Mouse (Mus musculus) limb, embryonic 14.5 days (tissue): Measurements from ENCODE around the gene Gpr174. TPM values are rescaled to one million over a fixed set of nuclear protein-coding genes. Genes with fewer than 3 reads are reported as not detected.

Source experiments
- ATAC-seq: fragments of 200-750 bp; cut with Nextera tagmentation; 2 replicates; pipeline ENCODE4 v1.8.0; 2017; ENCODE audit warnings: low read depth, moderate number of reproducible peaks, moderate TSS enrichment; ENCODE audit not compliant: low FRiP score
- DNase-seq: peaks from one replicate; pipeline ENCODE4 v3.0.0-alpha.2; 2015; ENCODE audit warnings: low spot score
- H3K27ac ChIP-seq: fragments of 300-500 bp; sonication (generic); replicated peaks from 2 replicates; pipeline ENCODE4 v1.5.1; 2014; ENCODE audit warnings: low read depth, mild to moderate bottlenecking, low read length, moderate library complexity, mixed read lengths
- H3K27me3 ChIP-seq: fragments of 300-500 bp; sonication (generic); 2 replicates; pipeline ENCODE4 v1.6.1; 2014; ENCODE audit warnings: low read length, mixed read lengths; ENCODE audit not compliant: control insufficient read depth, insufficient read depth
- H3K36me3 ChIP-seq: fragments of 300-500 bp; sonication (generic); 2 replicates; pipeline ENCODE4 v1.6.1; 2014; ENCODE audit warnings: mild to moderate bottlenecking, low read length, moderate library complexity, mixed read lengths; ENCODE audit not compliant: control insufficient read depth, insufficient read depth
- H3K4me1 ChIP-seq: fragments of 300-500 bp; sonication (generic); 2 replicates; pipeline ENCODE4 v1.6.1; 2014; ENCODE audit warnings: antibody characterized with exemption, low read length, mixed read lengths; ENCODE audit not compliant: control insufficient read depth, insufficient read depth
- H3K4me2 ChIP-seq: fragments of 300-500 bp; sonication (generic); replicated peaks from 2 replicates; pipeline ENCODE4 v1.6.1; 2014; ENCODE audit warnings: low read depth, mild to moderate bottlenecking, low read length, moderate library complexity; ENCODE audit not compliant: severe bottlenecking
- H3K4me3 ChIP-seq: fragments of 300-500 bp; sonication (generic); replicated peaks from 2 replicates; pipeline ENCODE4 v1.5.1; 2014; ENCODE audit warnings: low read length
- H3K9ac ChIP-seq: fragments of 300-500 bp; sonication (generic); 2 replicates; pipeline ENCODE4 v1.6.1; 2014; ENCODE audit warnings: mild to moderate bottlenecking, low read depth, low read length, moderate library complexity; ENCODE audit not compliant: severe bottlenecking
- H3K9me3 ChIP-seq: fragments of 300-500 bp; sonication (generic); 2 replicates; pipeline ENCODE4 v1.6.1; 2016; ENCODE audit warnings: low read length; ENCODE audit not compliant: control insufficient read depth
- POLR2A ChIP-seq: fragments of 200-500 bp; IDR thresholded peaks from 2 replicates; pipeline ENCODE4 v1.8.0; 2012; ENCODE audit warnings: inconsistent platforms, mild to moderate bottlenecking, moderate library complexity, borderline replicate concordance; ENCODE audit not compliant: insufficient read depth, insufficient read length; ENCODE audit errors: extremely low read depth
- WGBS: fragments of 180-500 bp; shearing (Covaris S2); extraction: QIAGEN DNeasy Blood & Tissue Kit; methylation state at CpG from one replicate; pipeline ENCODE4 v1.1.7; 2014; 5-methylcytosine and 5-hydroxymethylcytosine counted together
- polyA plus RNA-seq, 2 experiments: library from polyadenylated mRNA; depleted of rRNA in 1 of 2; stranded (reverse) in 1 of 2; unstranded in 1 of 2; fragments of >200 nt; fragmentation: Nextera tagmentation in 1 of 2; extraction: Ambion mirVana in 1 of 2; gene quantifications; 2 replicates each; pipeline versions ENCODE4 v1.2.1 to v1.2.3; 2012 to 2014

Gene Gpr174
- polyA plus RNA-seq (2012; rRNA removed) (0.28 TPM in 2 replicates), polyA plus RNA-seq (2014; fragmentation: Nextera tagmentation; extraction: Ambion mirVana) (0.43 and 1.0 TPM in 2 replicates)

DNA sequence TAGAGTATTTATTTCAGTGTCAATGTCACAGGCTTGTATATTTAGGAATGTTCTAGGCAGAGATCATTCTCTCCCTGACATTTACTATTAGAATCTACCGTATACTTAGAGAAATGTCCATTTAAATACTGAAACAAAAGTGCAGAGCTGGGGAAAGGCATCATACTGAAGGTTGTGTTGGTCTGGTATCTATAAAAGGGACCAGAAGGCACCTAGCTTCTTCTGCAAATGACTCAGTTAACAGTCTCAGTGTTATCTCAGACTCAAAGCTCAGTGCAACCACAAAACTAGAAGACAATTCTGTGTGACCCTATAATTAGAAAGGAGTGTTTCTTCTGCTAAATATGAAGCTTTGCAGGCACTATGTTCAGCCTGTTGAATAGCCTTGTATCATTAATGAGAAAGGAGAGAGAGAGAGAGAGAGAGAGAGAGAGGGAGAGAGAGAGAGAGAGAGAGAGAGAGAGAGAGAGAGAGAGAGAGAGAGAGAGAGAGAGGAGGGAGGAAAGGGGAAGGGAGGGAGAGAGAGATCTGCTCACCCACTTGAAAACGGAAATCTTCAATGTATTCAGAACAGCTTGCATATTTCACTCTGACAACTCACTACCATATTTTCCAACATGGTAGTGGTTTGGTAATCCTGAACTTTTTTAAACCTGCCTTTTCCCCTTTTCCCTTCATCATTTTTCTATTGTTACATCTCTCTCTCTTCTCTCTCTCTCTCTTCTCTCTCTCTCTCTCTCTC is at the start of gene Gpr174:
Gene Gpr174 (plus strand): TSS at position 393 of the 742 bp plus-strand sequence.
- Histone ChIP-seq H3K9me3 (no peaks in the 10 kb centered on the region), H3K27ac (no peak within 1 kb of the TSS), H3K27me3 (no peaks in the 10 kb centered on the region), H3K4me2 (no peak within 1 kb of the TSS), H3K4me1 (no peaks in the 10 kb centered on the region), H3K9ac (no peak within 1 kb of the TSS), H3K4me3 (no peak within 1 kb of the TSS), H3K36me3 (no peaks in the 10 kb centered on the region)
- no peak for TF ChIP-seq POLR2A
- ATAC-seq (no peak), DNase-seq (no peak)
- 63% methylated on average over 2 of the region's 2 CpGs for WGBS

DNA sequence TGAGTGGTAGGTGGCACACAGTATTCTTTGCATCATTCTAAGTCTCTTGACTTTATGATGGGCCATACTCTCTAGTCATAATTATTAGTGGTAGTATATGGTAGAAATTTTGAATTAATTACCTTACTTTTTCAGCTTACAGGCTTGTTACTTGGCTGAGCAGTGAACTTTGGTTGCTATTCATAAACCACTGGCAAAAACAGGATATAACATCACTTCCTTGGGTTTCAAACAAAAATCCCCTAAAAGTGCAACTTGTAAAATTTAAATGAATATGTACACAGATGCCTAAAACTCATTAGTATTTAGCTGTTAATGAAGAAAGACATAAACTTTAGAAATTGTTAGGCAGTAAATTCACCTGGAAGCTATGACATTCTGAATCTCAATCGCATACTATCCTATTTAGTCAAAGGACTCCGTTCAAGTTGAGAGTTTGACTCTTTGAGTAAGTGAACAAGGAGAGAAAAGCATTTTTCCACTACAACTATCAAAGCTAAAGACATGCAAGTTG is 38.0 kb upstream of the Gpr174 start:
- no peaks in the 10 kb centered on the region for H3K9me3 ChIP-seq
- H3K36me3 ChIP-seq: no peaks in the 10 kb centered on the region
- no peak overlapping the region for H3K9ac ChIP-seq
- TF ChIP-seq POLR2A: no peak
- no peaks in the 10 kb centered on the region for H3K27me3 ChIP-seq
- DNase-seq: no peak
- H3K4me3 ChIP-seq: no peak overlapping the region
- whole genome bisulfite sequencing: 69% methylated on average over 2 of the region's 2 CpGs
- H3K4me2 ChIP-seq: no peak overlapping the region
- ATAC-seq: no peak
- no peaks in the 10 kb centered on the region for H3K4me1 ChIP-seq
- no peak overlapping the region for H3K27ac ChIP-seq

DNA sequence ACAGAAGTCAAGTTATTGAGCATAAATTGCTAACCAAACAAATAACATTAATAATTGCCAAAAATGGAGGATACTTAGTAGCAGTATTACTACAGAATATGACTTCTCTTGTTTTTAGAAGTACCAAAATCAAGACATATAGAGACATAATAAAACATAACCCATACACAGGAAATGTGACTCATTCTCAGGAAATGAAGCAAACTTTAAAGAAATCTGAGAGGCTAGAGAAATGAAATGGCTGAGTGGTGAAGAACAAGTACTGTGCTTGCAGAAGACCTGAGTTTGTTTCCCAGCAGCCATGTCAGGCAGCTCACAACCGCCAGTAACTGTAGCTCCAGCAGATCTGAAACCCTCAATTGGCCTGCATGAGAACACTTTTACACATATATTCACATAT is 30.8 kb upstream of the Gpr174 start:
- Histone ChIP-seq H3K9me3 (no peaks in the 10 kb centered on the region), H3K9ac (no peak overlapping the region), H3K4me1 (no peaks in the 10 kb centered on the region), H3K4me3 (no peak overlapping the region), H3K36me3 (no peaks in the 10 kb centered on the region), H3K4me2 (no peak overlapping the region), H3K27me3 (no peaks in the 10 kb centered on the region), H3K27ac (no peak overlapping the region)
- TF ChIP-seq POLR2A: no peak
- ATAC-seq (no peak), DNase-seq (no peak)
- WGBS: 65% methylated on average over 1 of the region's 1 CpGs

DNA sequence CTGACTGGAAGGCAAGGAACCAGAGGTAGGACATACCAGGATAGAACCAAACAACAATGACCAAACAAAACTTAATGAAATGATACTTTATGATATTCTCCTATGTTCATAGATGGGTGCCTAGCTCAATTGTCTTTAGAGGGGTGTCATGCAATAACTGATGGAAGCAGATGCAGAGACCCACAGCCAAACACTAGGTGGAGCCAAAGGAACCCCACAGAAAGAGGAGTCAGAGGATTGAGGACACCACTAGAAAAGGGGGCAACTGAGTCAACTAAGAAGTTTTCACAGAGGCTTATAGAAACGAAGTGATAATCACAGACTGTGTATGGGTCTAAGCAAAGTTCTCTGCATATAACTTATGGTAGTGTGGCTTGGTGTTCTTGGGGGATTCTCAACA is 24.5 kb upstream of the Gpr174 start:
- no peaks in the 10 kb centered on the region for H3K27me3 ChIP-seq
- no peak overlapping the region for H3K4me3 ChIP-seq
- DNase-seq (no peak), ATAC-seq (no peak)
- no peaks in the 10 kb centered on the region for H3K4me1 ChIP-seq
- no peak overlapping the region for H3K9ac ChIP-seq
- WGBS: 44% methylated on average over 1 of the region's 1 CpGs
- H3K27ac ChIP-seq: no peak overlapping the region
- H3K9me3 ChIP-seq: no peaks in the 10 kb centered on the region
- no peaks in the 10 kb centered on the region for H3K36me3 ChIP-seq
- H3K4me2 ChIP-seq: no peak overlapping the region
- no peak for TF ChIP-seq POLR2A

DNA sequence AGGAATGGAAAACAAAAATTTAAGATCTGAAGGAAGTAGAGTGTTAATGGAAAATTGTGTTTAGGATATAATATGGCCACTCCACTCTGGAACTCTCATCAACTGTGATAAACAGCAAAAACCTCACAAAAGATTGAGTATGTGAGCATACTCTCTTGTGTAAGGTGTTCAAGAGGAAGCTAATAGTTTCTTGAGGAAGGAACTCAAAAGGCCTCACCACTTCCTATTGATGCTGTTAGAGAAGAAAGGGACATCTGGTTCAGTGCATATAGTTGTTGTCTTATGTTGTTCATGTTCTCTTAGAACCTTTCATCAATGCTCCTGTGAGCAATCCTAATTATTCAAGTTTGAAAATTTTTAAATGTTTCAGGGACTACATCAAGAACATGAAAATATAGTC is 21.0 kb upstream of the Gpr174 start:
- H3K9me3 ChIP-seq: no peaks in the 10 kb centered on the region
- H3K4me1 ChIP-seq: no peaks in the 10 kb centered on the region
- H3K27ac ChIP-seq: no peak overlapping the region
- H3K4me2 ChIP-seq: no peak overlapping the region
- no peaks in the 10 kb centered on the region for H3K36me3 ChIP-seq
- DNase-seq (no peak), ATAC-seq (no peak)
- no peak overlapping the region for H3K9ac ChIP-seq
- no peak overlapping the region for H3K4me3 ChIP-seq
- H3K27me3 ChIP-seq: no peaks in the 10 kb centered on the region
- TF ChIP-seq POLR2A: no peak
